Mouse (Mus musculus) stomach, embryonic 16.5 days (tissue): ENCODE results near the gene Ndufb4. TPM values are rescaled to one million over a fixed set of nuclear protein-coding genes. Genes with fewer than 3 reads are reported as not detected.

Source experiments
- ATAC-seq: fragments of 200-750 bp; cut with Nextera tagmentation; 2 replicates; pipeline ENCODE4 v1.8.0; 2017; ENCODE audit warnings: moderate number of reproducible peaks, moderate TSS enrichment; ENCODE audit not compliant: insufficient read depth, low FRiP score
- H3K27ac ChIP-seq: fragments of 300-500 bp; sonication (generic); 2 replicates; pipeline ENCODE4 v1.5.1; 2014; ENCODE audit warnings: low read length
- H3K27me3 ChIP-seq: fragments of 300-500 bp; sonication (generic); 2 replicates; pipeline ENCODE4 v1.6.1; 2014; ENCODE audit warnings: low read length, control low read depth, mixed read lengths; ENCODE audit not compliant: control insufficient read depth, insufficient read depth
- H3K36me3 ChIP-seq: fragments of 300-500 bp; sonication (generic); 2 replicates; pipeline ENCODE4 v1.6.1; 2014; ENCODE audit warnings: low read length; ENCODE audit not compliant: control insufficient read depth, insufficient read depth
- H3K4me1 ChIP-seq: fragments of 300-500 bp; sonication (generic); 2 replicates; pipeline ENCODE4 v1.6.1; 2014; ENCODE audit warnings: low read length, control low read depth, mixed read lengths; ENCODE audit not compliant: control insufficient read depth, insufficient read depth
- H3K4me2 ChIP-seq: fragments of 300-500 bp; sonication (generic); 2 replicates; pipeline ENCODE4 v1.6.1; 2014; ENCODE audit warnings: low read depth, low read length, mixed read lengths
- H3K4me3 ChIP-seq: fragments of 300-500 bp; sonication (generic); replicated peaks from 2 replicates; pipeline ENCODE4 v1.5.1; 2014; ENCODE audit warnings: mild to moderate bottlenecking, low read length
- H3K9ac ChIP-seq: fragments of 300-500 bp; sonication (generic); 2 replicates; pipeline ENCODE4 v1.6.1; 2014; ENCODE audit warnings: low read length
- H3K9me3 ChIP-seq: fragments of 300-500 bp; sonication (generic); replicated peaks from 2 replicates; pipeline ENCODE4 v1.6.1; 2016; ENCODE audit warnings: low read length, control low read depth; ENCODE audit not compliant: control insufficient read depth
- WGBS: fragments of 180-500 bp; shearing (Covaris S2); extraction: QIAGEN DNeasy Blood & Tissue Kit; methylation state at CpG from one replicate; pipeline ENCODE4 v1.1.7; 2014; 5-methylcytosine and 5-hydroxymethylcytosine counted together
- polyA plus RNA-seq: library from polyadenylated mRNA; unstranded; fragments of >200 nt; fragmentation: Nextera tagmentation; extraction: Ambion mirVana; gene quantifications from 2 replicates; pipeline ENCODE4 v1.2.1, GENCODE M21; 2015

Gene Ndufb4
- polyA plus RNA-seq, 1 experiment from 2014 or later = 64.0 TPM

- 55% methylated on average over 8 of the region's 8 CpGs for WGBS
Observed at GRCm38 (mm10) chr16:37689251-37689926, 35.1 kb upstream of the Ndufb4 start.

GRCm38 (mm10) chr16:37688181-37688580 lies 33.9 kb upstream of the Ndufb4 start:
- Histone ChIP-seq H3K36me3 (no peaks in the 10 kb centered on the region), H3K4me1 (peaks cover 29% of the 10 kb centered on the region), H3K4me2 (no peak overlapping the region), H3K9me3 (no peaks in the 10 kb centered on the region), H3K27me3 (no peaks in the 10 kb centered on the region), H3K27ac (no peak overlapping the region), H3K9ac (no peak overlapping the region), H3K4me3 (no peak overlapping the region)
- WGBS = 67% methylated on average over 2 of the region's 2 CpGs
- ATAC-seq = no peak

More at GRCm38 (mm10) chr16:37689251-37689926, 35.1 kb upstream of the Ndufb4 start:
- H3K27me3 ChIP-seq = no peaks in the 10 kb centered on the region
- peak; percentile 54; the same call in 1 of the 2 replicates for ATAC-seq
- H3K4me2 ChIP-seq = no peak overlapping the region
- no peaks in the 10 kb centered on the region for H3K36me3 ChIP-seq
- H3K4me3 ChIP-seq = no peak overlapping the region
- H3K4me1 ChIP-seq = peaks cover 21% of the 10 kb centered on the region
- H3K9me3 ChIP-seq = no peaks in the 10 kb centered on the region
- H3K9ac ChIP-seq = no peak overlapping the region
- no peak overlapping the region for H3K27ac ChIP-seq

- no peaks in the 10 kb centered on the region for H3K27me3 ChIP-seq
- H3K9ac ChIP-seq = no peak overlapping the region; the same call in 1 of the 2 replicates
- H3K9me3 ChIP-seq = no peaks in the 10 kb centered on the region
- H3K4me3 ChIP-seq = no peak overlapping the region
- peaks cover 33% of the 10 kb centered on the region for H3K4me1 ChIP-seq
- no peaks in the 10 kb centered on the region for H3K36me3 ChIP-seq
- WGBS = 61% methylated on average over 14 of the region's 14 CpGs
- no peak for ATAC-seq
- H3K4me2 ChIP-seq = no peak overlapping the region
- peak overlapping the region; percentile 6; the same call in 1 of the 2 replicates for H3K27ac ChIP-seq
Observed at GRCm38 (mm10) chr16:37687301-37687980, 33.2 kb upstream of the Ndufb4 start.

GRCm38 (mm10) chr16:37686834-37687233 lies 32.6 kb upstream of the Ndufb4 start:
- no peaks in the 10 kb centered on the region for H3K27me3 ChIP-seq
- no peak for ATAC-seq
- no peak overlapping the region for H3K4me3 ChIP-seq
- H3K4me2 ChIP-seq = no peak overlapping the region
- no peak overlapping the region for H3K27ac ChIP-seq
- 61% methylated on average over 12 of the region's 12 CpGs for WGBS
- H3K36me3 ChIP-seq = no peaks in the 10 kb centered on the region
- H3K4me1 ChIP-seq = peaks cover 33% of the 10 kb centered on the region
- H3K9me3 ChIP-seq = no peaks in the 10 kb centered on the region
- no peak overlapping the region for H3K9ac ChIP-seq

- H3K4me3 ChIP-seq = no peak overlapping the region
- no peak for ATAC-seq
- 77% methylated on average over 6 of the region's 6 CpGs for WGBS
Observed at GRCm38 (mm10) chr16:37685946-37686600, 31.8 kb upstream of the Ndufb4 start.

GRCm38 (mm10) chr16:37684634-37685441 lies 30.6 kb upstream of the Ndufb4 start:
- WGBS = under 1% methylated on average over 25 of the region's 25 CpGs
- H3K4me3 ChIP-seq = peak overlapping the region; percentile 52

More at GRCm38 (mm10) chr16:37685946-37686600, 31.8 kb upstream of the Ndufb4 start:
- Histone ChIP-seq H3K9ac (no peak overlapping the region; the same call in 1 of the 2 replicates), H3K9me3 (no peaks in the 10 kb centered on the region), H3K27me3 (no peaks in the 10 kb centered on the region), H3K36me3 (no peaks in the 10 kb centered on the region), H3K4me2 (no peak overlapping the region), H3K27ac (peak overlapping the region; percentile 67; the same call in 1 of the 2 replicates), H3K4me1 (peaks cover 33% of the 10 kb centered on the region)

GRCm38 (mm10) chr16:37684259-37684633 lies 30.0 kb upstream of the Ndufb4 start:
- 13% methylated on average over 8 of the region's 8 CpGs for WGBS
- Histone ChIP-seq H3K27ac (peak overlapping the region; percentile 67), H3K9me3 (no peaks in the 10 kb centered on the region), H3K27me3 (no peaks in the 10 kb centered on the region), H3K4me3 (peak overlapping the region; percentile 52), H3K4me1 (peaks cover 24% of the 10 kb centered on the region), H3K4me2 (peak overlapping the region; percentile 72), H3K36me3 (no peaks in the 10 kb centered on the region), H3K9ac (peak overlapping the region; percentile 78)
- no peak for ATAC-seq

More at GRCm38 (mm10) chr16:37684634-37685441, 30.6 kb upstream of the Ndufb4 start:
- peaks cover 26% of the 10 kb centered on the region for H3K4me1 ChIP-seq
- H3K36me3 ChIP-seq = no peaks in the 10 kb centered on the region
- peak; percentile 48 for ATAC-seq
- H3K27ac ChIP-seq = peak overlapping the region; percentile 67
- H3K9me3 ChIP-seq = no peaks in the 10 kb centered on the region
- H3K27me3 ChIP-seq = no peaks in the 10 kb centered on the region
- H3K4me2 ChIP-seq = peak overlapping the region; percentile 72
- H3K9ac ChIP-seq = peak overlapping the region; percentile 78

GRCm38 (mm10) chr16:37683154-37684130 lies 29.2 kb upstream of the Ndufb4 start:
- Histone ChIP-seq H3K4me1 (peaks cover 24% of the 10 kb centered on the region), H3K4me2 (peak overlapping the region; percentile 72), H3K36me3 (no peaks in the 10 kb centered on the region), H3K9me3 (no peaks in the 10 kb centered on the region), H3K4me3 (no peak overlapping the region), H3K27me3 (no peaks in the 10 kb centered on the region), H3K27ac (no peak overlapping the region), H3K9ac (peak overlapping the region; percentile 78)
- ATAC-seq = no peak
- WGBS = 20% methylated on average over 16 of the region's 16 CpGs
